Mouse (Mus musculus) urinary bladder, postnatal 25 days (tissue): ENCODE measurements at regions not wholly inside any gene's neighbourhood (a gene's known extent, or its start where the extent isn't known, plus 50 kb on each side); places are given as distances from the start of the nearest gene placed in this dataset.

Source experiments
- DNase-seq: peaks from one replicate; pipeline ENCODE4 v3.0.0; 2022; ENCODE audit warnings: low spot score

DNA sequence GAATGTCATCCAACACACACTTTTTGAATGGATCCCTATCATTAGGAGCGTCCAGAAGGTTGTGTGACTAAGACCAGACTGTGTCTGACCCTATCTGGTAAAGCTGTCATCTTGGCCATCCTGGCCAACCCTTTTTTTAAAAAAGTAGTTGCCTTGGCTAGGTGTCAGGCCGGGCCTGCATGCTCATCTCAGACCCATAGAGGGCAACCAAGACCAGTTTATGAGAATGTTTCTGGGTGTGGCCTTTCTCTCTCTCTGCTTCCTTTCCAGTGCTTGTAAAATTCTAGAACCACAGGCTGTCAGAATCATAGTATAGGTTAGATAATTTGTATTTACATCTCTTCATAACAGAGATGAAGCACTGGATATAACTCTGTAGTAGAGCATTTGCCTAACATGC lies 62.8 kb upstream of the Las1l start:
- DNase-seq = peak; percentile 29

DNA sequence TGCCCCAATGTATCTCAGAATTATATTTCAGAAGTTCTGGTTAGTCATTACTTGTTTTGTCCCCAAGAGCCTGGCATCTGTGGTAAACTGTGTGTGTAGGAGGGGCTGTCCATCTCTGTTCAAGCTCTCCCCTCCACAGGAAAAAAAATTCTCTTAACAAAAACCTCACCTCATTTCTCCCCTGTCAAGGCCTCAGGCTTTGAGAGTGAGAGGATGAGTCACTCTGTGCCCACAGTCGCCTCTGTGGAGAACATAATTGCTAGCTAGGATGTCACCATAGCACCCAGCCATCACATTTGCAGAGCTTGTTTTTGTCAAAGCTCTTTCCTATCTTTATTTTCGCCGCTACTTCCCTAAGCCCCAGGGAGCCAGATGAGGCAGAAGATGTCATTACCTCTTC lies 63.6 kb upstream of the Las1l start:
- no peak for DNase-seq

DNA sequence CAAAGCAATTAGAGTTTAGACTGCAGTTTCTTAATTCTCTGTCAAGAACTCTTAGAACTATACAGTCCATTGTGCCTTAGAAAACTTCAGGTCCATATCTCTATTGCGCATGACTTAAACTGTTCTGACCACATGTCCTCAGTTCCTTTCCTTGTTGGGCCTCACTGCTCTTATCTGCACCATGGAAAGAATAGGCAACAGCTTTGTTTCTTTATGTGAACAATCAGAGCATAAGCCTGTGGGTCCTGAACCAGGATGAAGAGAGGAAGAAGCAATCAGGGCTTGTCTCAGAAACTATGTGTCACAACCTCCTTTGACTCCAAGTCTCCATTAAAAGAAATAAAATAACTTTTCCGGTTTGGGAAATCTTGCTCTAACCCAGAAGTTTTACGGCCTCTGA lies 68.6 kb upstream of the Las1l start:
- no peak for DNase-seq

DNA sequence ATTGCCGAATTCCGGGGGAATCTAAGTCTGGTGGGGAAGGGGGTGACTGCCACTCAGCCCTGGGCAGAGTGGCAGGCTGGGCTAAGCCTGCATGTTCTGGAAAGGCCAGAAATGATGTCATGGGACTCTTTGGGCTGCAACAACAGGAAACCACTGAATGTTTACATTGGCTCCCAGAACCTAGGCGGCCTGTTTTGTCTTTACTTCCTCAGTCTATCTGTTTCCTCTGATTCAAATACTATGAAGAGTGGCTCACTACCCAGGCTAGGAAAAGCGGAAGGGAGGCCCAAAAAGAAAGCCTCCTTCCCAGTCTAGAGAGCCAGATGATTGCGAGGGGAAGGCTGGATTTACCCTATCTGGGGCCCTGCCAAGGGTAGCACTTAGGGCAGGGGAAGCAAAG lies 69.1 kb upstream of the Las1l start:
- DNase-seq = no peak

DNA sequence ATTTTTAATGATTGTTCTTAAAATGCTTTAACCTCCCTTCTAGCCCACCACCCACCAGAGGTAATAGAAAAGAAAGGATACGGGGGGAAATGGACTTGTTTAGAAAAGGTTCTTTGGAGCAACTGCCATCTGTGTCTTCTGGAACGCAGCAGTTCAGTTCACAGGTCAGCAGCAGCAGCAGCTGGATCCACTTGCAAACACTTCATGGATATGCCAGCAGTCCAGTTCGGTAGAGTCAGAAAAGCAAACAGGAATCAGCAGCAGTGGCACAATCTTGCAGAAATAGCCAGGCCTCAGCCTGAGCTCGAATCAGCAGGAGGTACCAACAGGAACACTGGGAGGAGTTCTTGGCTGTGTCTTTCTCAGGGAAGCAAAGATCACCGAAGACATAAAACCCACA lies 64.3 kb upstream of the Msn start:
- DNase-seq = no peak

DNA sequence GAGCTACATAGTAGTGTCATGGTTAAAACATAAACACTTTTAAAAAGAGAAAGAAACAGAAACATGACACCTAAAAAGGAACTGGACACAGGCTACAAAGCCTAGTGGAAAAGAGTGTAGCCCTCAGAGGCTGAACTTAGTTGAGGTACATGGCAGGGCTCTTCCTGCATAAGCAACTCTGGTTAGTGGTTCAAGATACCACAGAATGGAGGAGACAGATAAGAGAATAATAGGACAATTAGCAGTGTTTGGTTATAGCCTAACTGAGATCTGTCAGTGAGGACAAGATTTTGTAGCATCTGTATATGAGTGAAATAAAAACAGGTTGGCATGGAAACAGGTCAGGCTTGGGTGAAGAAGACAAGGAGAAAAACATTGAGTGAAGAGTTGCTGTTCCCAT lies 60.5 kb upstream of the Msn start:
- no peak for DNase-seq

- DNase-seq = no peak
These were observed 53.6 kb upstream of the Msn start for GRCm38 (mm10) chrX:96042193-96042592.
